Mouse (Mus musculus): ENCODE measurements around the gene Tmem44. TPM values are rescaled to one million over a fixed set of nuclear protein-coding genes. Genes with fewer than 3 reads are reported as not detected.

Tmem44 gene
- polyA plus RNA-seq, 1 experiment from 2014 or later, result 19.3 TPM

GRCm38 (mm10) chr16:30531761-30532406, 18.8 kb downstream of the Tmem44 start:
- H3K4me2 ChIP-seq, result peak overlapping the region; percentile 15; the same call in 1 of the 2 replicates
- H3K27me3 ChIP-seq, result no peaks in the 10 kb centered on the region
- H3K9me3 ChIP-seq (replicated peaks), result no peaks in the 10 kb centered on the region
- H3K36me3 ChIP-seq, result peaks cover 10% of the 10 kb centered on the region; the same call in 1 of the 2 replicates
- H3K27ac ChIP-seq, result no peak overlapping the region
- WGBS, result 33% methylated on average over 20 of the region's 20 CpGs
- ATAC-seq (replicated peaks; ENCODE audit: insufficient number of reproducible peaks, insufficient read depth, low FRiP score, low read depth), result no peak
- no peak overlapping the region for H3K4me3 ChIP-seq
- peaks cover 22% of the 10 kb centered on the region for H3K4me1 ChIP-seq (replicated peaks)
- H3K9ac ChIP-seq, result no peak overlapping the region

- ATAC-seq (replicated peaks; ENCODE audit: insufficient number of reproducible peaks, insufficient read depth, low FRiP score, low read depth), result no peak
- Histone ChIP-seq H3K4me2 (no peak overlapping the region), H3K27ac (no peak overlapping the region), H3K4me3 (no peak overlapping the region), H3K9ac (no peak overlapping the region), H3K4me1 (replicated peaks) (peaks cover 13% of the 10 kb centered on the region), H3K36me3 (peaks cover 14% of the 10 kb centered on the region; the same call in 1 of the 2 replicates), H3K27me3 (no peaks in the 10 kb centered on the region), H3K9me3 (replicated peaks) (no peaks in the 10 kb centered on the region)
- WGBS, result 49% methylated on average over 4 of the region's 4 CpGs
Observed at GRCm38 (mm10) chr16:30530815-30531214, 19.8 kb downstream of the Tmem44 start.

GRCm38 (mm10) chr16:30528386-30528785, 22.3 kb downstream of the Tmem44 start:
- peaks cover 22% of the 10 kb centered on the region; the same call in 1 of the 2 replicates for H3K36me3 ChIP-seq
- H3K9me3 ChIP-seq (replicated peaks), result no peaks in the 10 kb centered on the region
- no peak overlapping the region for H3K4me3 ChIP-seq
- H3K4me2 ChIP-seq, result no peak overlapping the region
- no peak overlapping the region for H3K9ac ChIP-seq
- no peak for ATAC-seq (replicated peaks; ENCODE audit: insufficient number of reproducible peaks, insufficient read depth, low FRiP score, low read depth)
- H3K27me3 ChIP-seq, result no peaks in the 10 kb centered on the region
- WGBS, result 79% methylated on average over 8 of the region's 8 CpGs
- H3K27ac ChIP-seq, result no peak overlapping the region
- peaks cover 8% of the 10 kb centered on the region for H3K4me1 ChIP-seq (replicated peaks)

- ATAC-seq (replicated peaks; ENCODE audit: insufficient number of reproducible peaks, insufficient read depth, low FRiP score, low read depth), result no peak
- WGBS, result 63% methylated on average over 2 of the region's 2 CpGs
- H3K27ac ChIP-seq, result no peak overlapping the region
Observed at GRCm38 (mm10) chr16:30527889-30528288, 22.8 kb downstream of the Tmem44 start.

GRCm38 (mm10) chr16:30525756-30526155, 24.9 kb downstream of the Tmem44 start:
- no peak overlapping the region for H3K27ac ChIP-seq
- 74% methylated on average over 14 of the region's 14 CpGs for WGBS
- H3K36me3 ChIP-seq, result peaks cover 27% of the 10 kb centered on the region; the same call in 1 of the 2 replicates

More at GRCm38 (mm10) chr16:30527889-30528288, 22.8 kb downstream of the Tmem44 start:
- Histone ChIP-seq H3K27me3 (no peaks in the 10 kb centered on the region), H3K4me3 (no peak overlapping the region), H3K4me2 (no peak overlapping the region), H3K9ac (no peak overlapping the region), H3K36me3 (peaks cover 22% of the 10 kb centered on the region; the same call in 1 of the 2 replicates), H3K9me3 (replicated peaks) (no peaks in the 10 kb centered on the region), H3K4me1 (replicated peaks) (peaks cover 8% of the 10 kb centered on the region; the same call in 1 of the 2 replicates)

GRCm38 (mm10) chr16:30524481-30524880, 26.2 kb downstream of the Tmem44 start:
- ATAC-seq (replicated peaks; ENCODE audit: insufficient number of reproducible peaks, insufficient read depth, low FRiP score, low read depth), result no peak
- Histone ChIP-seq H3K4me1 (replicated peaks) (peaks cover 5% of the 10 kb centered on the region), H3K9me3 (replicated peaks) (no peaks in the 10 kb centered on the region), H3K36me3 (peaks cover 22% of the 10 kb centered on the region; the same call in 1 of the 2 replicates), H3K27ac (no peak overlapping the region), H3K27me3 (no peaks in the 10 kb centered on the region), H3K4me2 (no peak overlapping the region), H3K4me3 (no peak overlapping the region), H3K9ac (no peak overlapping the region)
- WGBS, result 89% methylated on average over 6 of the region's 6 CpGs

More at GRCm38 (mm10) chr16:30525756-30526155, 24.9 kb downstream of the Tmem44 start:
- Histone ChIP-seq H3K9ac (no peak overlapping the region), H3K27me3 (no peaks in the 10 kb centered on the region), H3K4me1 (replicated peaks) (0 out of 2 replicates have a peak, but pooled peaks cover under 1% of the 10 kb centered on the region), H3K4me2 (no peak overlapping the region), H3K9me3 (replicated peaks) (no peaks in the 10 kb centered on the region), H3K4me3 (no peak overlapping the region)
- ATAC-seq (replicated peaks; ENCODE audit: insufficient number of reproducible peaks, insufficient read depth, low FRiP score, low read depth), result no peak

GRCm38 (mm10) chr16:30522253-30522940, 28.2 kb downstream of the Tmem44 start:
- 69% methylated on average over 10 of the region's 10 CpGs for WGBS

GRCm38 (mm10) chr16:30521147-30521546, 29.5 kb downstream of the Tmem44 start:
- Histone ChIP-seq H3K27me3 (no peaks in the 10 kb centered on the region), H3K9me3 (replicated peaks) (no peaks in the 10 kb centered on the region), H3K27ac (no peak overlapping the region), H3K9ac (no peak overlapping the region), H3K4me3 (no peak overlapping the region), H3K36me3 (peaks cover 13% of the 10 kb centered on the region; the same call in 1 of the 2 replicates), H3K4me1 (replicated peaks) (peaks cover 18% of the 10 kb centered on the region), H3K4me2 (no peak overlapping the region)
- 62% methylated on average over 3 of the region's 3 CpGs for WGBS
- no peak for ATAC-seq (replicated peaks; ENCODE audit: insufficient number of reproducible peaks, insufficient read depth, low FRiP score, low read depth)

More at GRCm38 (mm10) chr16:30522253-30522940, 28.2 kb downstream of the Tmem44 start:
- Histone ChIP-seq H3K4me1 (replicated peaks) (peaks cover 18% of the 10 kb centered on the region), H3K4me3 (no peak overlapping the region), H3K27me3 (no peaks in the 10 kb centered on the region), H3K9me3 (replicated peaks) (no peaks in the 10 kb centered on the region), H3K4me2 (no peak overlapping the region), H3K9ac (no peak overlapping the region), H3K27ac (no peak overlapping the region), H3K36me3 (peaks cover 17% of the 10 kb centered on the region; the same call in 1 of the 2 replicates)
- 0 out of 2 replicates have a peak, but pooled peaks have one; percentile 24 for ATAC-seq (replicated peaks; ENCODE audit: insufficient number of reproducible peaks, insufficient read depth, low FRiP score, low read depth)

GRCm38 (mm10) chr16:30520361-30520823, 30.2 kb downstream of the Tmem44 start:
- Histone ChIP-seq H3K4me1 (replicated peaks) (peaks cover 18% of the 10 kb centered on the region), H3K4me2 (peak overlapping the region; percentile 61), H3K4me3 (peak overlapping the region; percentile 36), H3K9ac (peak overlapping the region; percentile 25; the same call in 1 of the 2 replicates), H3K9me3 (replicated peaks) (no peaks in the 10 kb centered on the region), H3K27ac (peak overlapping the region; percentile 64; the same call in 1 of the 2 replicates), H3K27me3 (no peaks in the 10 kb centered on the region), H3K36me3 (peaks cover 13% of the 10 kb centered on the region; the same call in 1 of the 2 replicates)
- WGBS, result 8% methylated on average over 9 of the region's 9 CpGs
- no peak for ATAC-seq (replicated peaks; ENCODE audit: insufficient number of reproducible peaks, insufficient read depth, low FRiP score, low read depth)

- no peak overlapping the region for H3K9ac ChIP-seq
- peaks cover 23% of the 10 kb centered on the region for H3K4me1 ChIP-seq (replicated peaks)
- H3K9me3 ChIP-seq (replicated peaks), result no peaks in the 10 kb centered on the region
- no peak overlapping the region for H3K27ac ChIP-seq
- H3K36me3 ChIP-seq, result peaks cover 5% of the 10 kb centered on the region; the same call in 1 of the 2 replicates
- 70% methylated on average over 9 of the region's 9 CpGs for WGBS
- ATAC-seq (replicated peaks; ENCODE audit: insufficient number of reproducible peaks, insufficient read depth, low FRiP score, low read depth), result no peak
- no peak overlapping the region for H3K4me3 ChIP-seq
- no peak overlapping the region for H3K4me2 ChIP-seq
- H3K27me3 ChIP-seq, result no peaks in the 10 kb centered on the region
Observed at GRCm38 (mm10) chr16:30518635-30519034, 32.0 kb downstream of the Tmem44 start.

GRCm38 (mm10) chr16:30517666-30518283, 32.9 kb downstream of the Tmem44 start:
- WGBS, result 22% methylated on average over 11 of the region's 11 CpGs
- no peak for ATAC-seq (replicated peaks; ENCODE audit: insufficient number of reproducible peaks, insufficient read depth, low FRiP score, low read depth)
- Histone ChIP-seq H3K27ac (peak overlapping the region; percentile 46), H3K4me2 (peak overlapping the region; percentile 37; the same call in 1 of the 2 replicates), H3K4me3 (no peak overlapping the region), H3K9me3 (replicated peaks) (no peaks in the 10 kb centered on the region), H3K27me3 (no peaks in the 10 kb centered on the region), H3K4me1 (replicated peaks) (peaks cover 32% of the 10 kb centered on the region), H3K36me3 (peaks cover 5% of the 10 kb centered on the region; the same call in 1 of the 2 replicates), H3K9ac (peak overlapping the region; percentile 19; the same call in 1 of the 2 replicates)
